Mouse (Mus musculus) myocyte (in vitro differentiated cells): ENCODE measurements around the gene Cep68.

Source experiments
- POLR2A ChIP-seq: IDR thresholded peaks from one replicate; pipeline ENCODE4 v1.6.1; 2011; ENCODE audit warnings: low read depth, mild to moderate bottlenecking, control low read depth, moderate library complexity; ENCODE audit not compliant: insufficient read length
- POLR2AphosphoS2 ChIP-seq: IDR thresholded peaks from one replicate; pipeline ENCODE4 v1.6.1; 2011; ENCODE audit warnings: low read depth, control low read depth; ENCODE audit not compliant: insufficient read length

GRCm38 (mm10) chr11:20204321-20204720 lies 44.9 kb downstream of the Cep68 start:
- no peak for TF ChIP-seq POLR2A
- no peak for TF ChIP-seq POLR2AphosphoS2
